Mouse (Mus musculus) yolk sac, embryonic 10.5 days (tissue): ENCODE measurements around the gene Folr2.
A peak's percentile ranks its signal among the peaks of the same experiment; 100 is the strongest.

ENCODE experiments used
- DNase-seq: peaks from one replicate; pipeline ENCODE4 v3.0.0-alpha.2; 2017; ENCODE audit warnings: low spot score

Folr2 gene

DNA sequence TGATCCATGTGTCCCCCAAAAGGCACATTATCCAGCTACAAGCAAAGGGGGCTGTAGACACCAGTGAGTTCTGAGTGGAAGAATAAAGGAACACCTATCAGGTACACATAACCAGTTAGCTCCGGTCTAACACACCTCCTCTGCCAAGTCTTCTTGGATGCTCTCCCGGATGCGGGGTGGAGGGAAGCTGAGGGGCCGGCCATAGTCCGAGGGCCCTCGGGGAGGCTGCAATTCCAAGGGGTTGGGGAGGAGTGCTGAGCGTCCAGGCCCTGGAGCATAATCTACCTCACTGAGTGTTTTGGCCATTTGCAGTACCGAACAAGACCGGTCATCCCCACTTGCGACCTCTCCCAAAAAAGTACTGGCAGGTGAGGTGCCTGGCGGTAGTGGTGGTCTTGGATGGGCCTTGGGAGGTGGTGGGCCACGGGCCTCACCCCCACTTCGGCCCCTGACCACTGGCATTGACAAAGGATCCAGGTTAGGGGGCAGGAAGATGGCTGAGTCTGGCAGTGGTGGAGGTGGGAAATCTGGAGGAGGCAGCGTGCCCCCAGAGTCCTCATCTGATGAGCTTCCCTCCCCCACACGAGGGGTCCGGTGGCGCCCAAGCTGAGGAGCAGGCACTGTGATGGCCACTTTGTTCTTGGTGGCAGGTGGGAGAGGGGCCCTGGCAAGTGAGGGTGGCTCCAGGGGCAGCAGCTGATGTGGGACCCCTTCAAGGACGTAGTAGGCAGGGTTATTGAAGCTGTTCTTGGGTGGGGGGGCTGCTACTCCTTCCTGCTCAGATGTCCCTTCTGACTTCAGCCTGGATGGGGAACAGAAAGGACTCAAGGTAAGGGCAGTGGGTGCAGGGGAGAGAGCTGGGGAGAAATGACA lies 33.0 kb downstream of the Folr2 start:
- no peak for DNase-seq

GRCm38 (mm10) chr7:101822836-101823757 lies 33.9 kb downstream of the Folr2 start:
- no peak for DNase-seq

DNA sequence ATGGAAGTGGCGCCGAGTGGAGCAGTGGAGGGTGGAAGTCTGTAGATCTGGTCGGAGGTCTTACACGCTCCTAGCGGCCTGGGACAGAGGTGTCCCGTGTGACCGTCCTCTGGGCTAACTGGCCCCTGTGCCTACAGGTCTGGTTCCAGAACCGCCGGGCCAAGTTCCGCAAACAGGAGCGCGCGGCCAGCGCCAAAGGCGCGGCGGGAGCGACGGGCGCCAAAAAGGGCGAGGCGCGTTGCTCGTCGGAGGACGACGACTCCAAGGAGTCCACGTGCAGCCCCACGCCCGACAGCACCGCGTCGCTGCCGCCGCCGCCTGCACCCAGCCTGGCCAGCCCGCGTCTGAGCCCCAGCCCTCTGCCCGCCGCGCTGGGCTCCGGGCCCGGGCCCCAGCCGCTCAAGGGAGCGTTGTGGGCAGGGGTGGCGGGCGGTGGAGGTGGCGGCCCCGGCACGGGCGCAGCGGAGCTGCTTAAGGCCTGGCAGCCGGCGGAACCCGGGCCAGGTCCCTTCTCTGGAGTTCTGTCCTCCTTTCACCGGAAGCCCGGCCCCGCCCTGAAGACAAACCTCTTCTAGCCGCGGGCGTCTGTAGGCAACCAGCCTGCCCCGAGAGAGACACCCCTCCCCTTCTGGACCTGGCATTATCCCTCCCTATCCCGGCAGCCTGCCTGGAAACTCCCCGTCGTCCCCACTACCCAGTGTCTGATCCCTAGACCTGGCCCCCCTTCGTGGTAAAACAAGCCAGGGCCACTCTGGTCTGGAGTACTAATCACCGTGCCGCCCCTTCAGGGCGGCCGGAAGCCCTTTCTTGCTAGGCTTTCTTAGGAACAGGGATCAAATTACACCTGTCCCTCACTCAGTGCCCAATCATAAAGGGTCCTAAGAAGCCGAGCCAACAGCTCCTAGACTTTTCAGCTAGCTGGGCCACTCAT lies 35.2 kb downstream of the Folr2 start:
- DNase-seq = peak; percentile 76

DNA sequence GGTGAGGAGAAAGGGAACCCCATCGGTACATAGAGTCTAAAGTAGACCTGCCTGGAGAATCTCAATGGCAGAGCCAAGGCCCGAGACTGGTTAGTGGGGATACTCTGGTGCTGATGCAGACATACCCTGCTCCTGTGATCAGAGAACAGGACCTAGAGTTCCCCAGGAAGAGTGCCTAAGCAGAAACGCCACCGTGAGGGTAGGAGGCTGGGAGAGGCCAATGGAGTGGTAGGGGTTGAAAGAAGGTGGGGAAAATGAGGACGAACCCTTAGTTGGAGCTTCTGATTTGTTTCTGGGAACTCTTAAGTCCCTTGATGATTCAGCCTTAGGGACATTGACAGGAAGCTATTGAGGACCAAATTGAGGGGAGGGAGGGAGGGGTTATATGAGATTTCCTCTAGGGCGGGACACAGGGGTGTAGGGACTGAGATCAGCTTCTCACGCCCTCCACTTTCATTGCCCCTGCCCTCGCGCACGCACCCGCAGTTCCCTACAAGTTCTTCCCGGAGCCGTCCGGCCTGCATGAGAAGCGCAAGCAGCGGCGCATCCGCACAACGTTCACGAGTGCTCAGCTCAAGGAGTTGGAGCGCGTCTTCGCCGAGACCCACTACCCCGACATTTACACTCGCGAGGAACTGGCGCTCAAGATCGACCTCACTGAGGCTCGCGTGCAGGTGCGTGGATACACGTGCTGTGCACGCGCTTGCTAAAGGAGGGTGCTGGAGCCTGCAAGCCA lies 36.5 kb downstream of the Folr2 start:
- DNase-seq = no peak

DNA sequence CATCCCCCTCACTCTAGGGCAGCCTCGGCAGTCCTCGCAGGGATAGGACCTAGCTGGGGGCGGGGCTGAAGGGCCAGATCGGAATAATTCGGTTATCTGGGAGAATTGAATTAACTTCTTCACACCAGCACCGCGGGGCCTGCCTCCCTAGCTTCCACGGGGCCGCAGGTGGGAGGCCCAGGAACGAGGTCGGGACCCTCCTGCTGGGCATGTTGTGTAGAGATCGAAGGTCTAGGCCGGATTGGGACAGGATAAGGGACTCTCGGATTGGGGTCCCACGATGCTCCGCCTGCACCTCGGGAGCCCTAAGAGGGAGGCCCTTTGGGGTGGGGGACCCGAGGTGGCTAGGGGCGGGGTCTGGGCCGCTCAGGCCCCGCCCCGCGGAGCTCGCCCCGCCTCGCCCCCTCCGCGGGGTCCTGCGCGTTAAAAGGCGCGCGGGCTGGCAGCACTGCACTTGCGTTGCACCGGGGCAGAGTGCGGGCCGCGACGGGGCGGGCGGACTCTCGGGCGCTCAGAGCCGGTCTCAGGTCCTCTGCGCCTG lies 39.1 kb downstream of the Folr2 start, which contains the start of gene Phox2a:
Gene Phox2a, plus strand, starts transcription at position 453 of the 541 bp plus-strand sequence.
- DNase-seq = no peak
